ENCODE assay signal across 19 mouse cellular contexts in genomic region chr12:116574102-116574501, GRCm38 (mm10).
DNase-seq lines count a peak whose midpoint lies in the region; ATAC-seq and TF ChIP-seq lines count a peak whose summit lies in the region.
"Had no signal": no experiment of that assay in that cellular context is flagged by ENCODE, and none has a peak within 500 bp of the region (broad histone marks: within the 10 kb centered on the region; RNA-seq: fewer than 3 reads in every experiment).

No protein-coding gene starts in this region.

- TF ChIP-seq CTCF in hindbrain, postnatal 0 days (IDR thresholded peaks at IDR 0.05; ENCODE audit: low read depth), result no peak

- no peak for ATAC-seq in hindbrain, embryonic 14.5 days (ENCODE audit: low FRiP score)
- ATAC-seq in hindbrain, postnatal 0 days, result no peak
- peak; percentile 46; the same call in 1 of the 2 replicates for ATAC-seq in kidney, embryonic 15.5 days (replicated peaks; ENCODE audit: low FRiP score)
- no peak for ATAC-seq in kidney, embryonic 14.5 days (ENCODE audit: low FRiP score, low TSS enrichment)
- no peak for ATAC-seq in neural tube, embryonic 13.5 days (ENCODE audit: low read depth)
- ATAC-seq: CD4-positive, CD25-positive, alpha-beta regulatory T cell, adult 4 months had no signal

- 0 out of 2 replicates have a peak, but pooled peaks cover 4% of the 10 kb centered on the region for H3K4me1 ChIP-seq in hindbrain, embryonic 14.5 days (replicated peaks; ENCODE audit: control insufficient read depth, insufficient read depth, low read length)
- 0 out of 2 replicates have a peak, but pooled peaks cover 3% of the 10 kb centered on the region for H3K4me1 ChIP-seq in hindbrain, postnatal 0 days (ENCODE audit: insufficient read depth, low read length)
- no peaks in the 10 kb centered on the region for H3K4me1 ChIP-seq in kidney, embryonic 15.5 days
- H3K4me1 ChIP-seq in kidney, embryonic 14.5 days (ENCODE audit: control insufficient read depth, insufficient read depth, low read length), result no peaks in the 10 kb centered on the region
- H3K4me1 ChIP-seq in neural tube, embryonic 13.5 days (replicated peaks), result 0 out of 2 replicates have a peak, but pooled peaks cover 3% of the 10 kb centered on the region
- H3K4me1 ChIP-seq: embryonic facial prominence, embryonic 13.5 days; forebrain, embryonic 12.5 days; hindbrain, embryonic 10.5 days had no signal

- H3K36me3 ChIP-seq in hindbrain, embryonic 14.5 days (replicated peaks; ENCODE audit: control insufficient read depth, insufficient read depth), result no peaks in the 10 kb centered on the region
- H3K36me3 ChIP-seq in hindbrain, postnatal 0 days (ENCODE audit: insufficient read depth, low read length), result no peaks in the 10 kb centered on the region
- no peaks in the 10 kb centered on the region for H3K36me3 ChIP-seq in kidney, embryonic 15.5 days
- H3K36me3 ChIP-seq in kidney, embryonic 14.5 days (ENCODE audit: control insufficient read depth, insufficient read depth, low read length), result no peaks in the 10 kb centered on the region
- H3K36me3 ChIP-seq in neural tube, embryonic 13.5 days, result no peaks in the 10 kb centered on the region
- H3K36me3 ChIP-seq: embryonic facial prominence, embryonic 13.5 days; forebrain, embryonic 12.5 days; G1E; heart, embryonic 12.5 days; hindbrain, embryonic 10.5 days had no signal

- H3K27ac ChIP-seq in hindbrain, embryonic 14.5 days, result peak overlapping the region; percentile 71; the same call in 1 of the 2 replicates
- no peak overlapping the region for H3K27ac ChIP-seq in hindbrain, postnatal 0 days
- no peak overlapping the region for H3K27ac ChIP-seq in kidney, embryonic 15.5 days
- no peak overlapping the region for H3K27ac ChIP-seq in kidney, embryonic 14.5 days (ENCODE audit: low read depth, low read length)
- peak overlapping the region; percentile 64 for H3K27ac ChIP-seq in neural tube, embryonic 13.5 days (replicated peaks)
- H3K27ac ChIP-seq: embryonic facial prominence, embryonic 13.5 days; forebrain, embryonic 12.5 days; hindbrain, embryonic 10.5 days had no signal

- no peaks in the 10 kb centered on the region for H3K27me3 ChIP-seq in hindbrain, embryonic 14.5 days (ENCODE audit: control insufficient read depth, insufficient read depth, low read length)
- no peaks in the 10 kb centered on the region for H3K27me3 ChIP-seq in hindbrain, postnatal 0 days (ENCODE audit: insufficient read depth, low read length)
- no peaks in the 10 kb centered on the region for H3K27me3 ChIP-seq in kidney, embryonic 15.5 days
- no peaks in the 10 kb centered on the region for H3K27me3 ChIP-seq in kidney, embryonic 14.5 days (ENCODE audit: control insufficient read depth, insufficient read depth, low read length)
- no peaks in the 10 kb centered on the region for H3K27me3 ChIP-seq in neural tube, embryonic 13.5 days
- H3K27me3 ChIP-seq: embryonic facial prominence, embryonic 13.5 days; forebrain, embryonic 12.5 days; heart, embryonic 12.5 days had no signal

- 72% methylated on average over 5 of the region's 5 CpGs for WGBS in hindbrain, embryonic 14.5 days
- 67% methylated on average over 5 of the region's 5 CpGs for WGBS in hindbrain, postnatal 0 days
- WGBS in kidney, embryonic 15.5 days, result 69% methylated on average over 5 of the region's 5 CpGs
- 74% methylated on average over 5 of the region's 5 CpGs for WGBS in kidney, embryonic 14.5 days
- WGBS in neural tube, embryonic 13.5 days, result 80% methylated on average over 5 of the region's 5 CpGs

- H3K4me3 ChIP-seq in hindbrain, embryonic 14.5 days (replicated peaks; ENCODE audit: low read length), result no peak overlapping the region
- H3K4me3 ChIP-seq in hindbrain, postnatal 0 days (ENCODE audit: low read length), result no peak overlapping the region
- no peak overlapping the region for H3K4me3 ChIP-seq in kidney, embryonic 15.5 days (replicated peaks)
- no peak overlapping the region for H3K4me3 ChIP-seq in kidney, embryonic 14.5 days (ENCODE audit: low read length)
- H3K4me3 ChIP-seq in neural tube, embryonic 13.5 days, result no peak overlapping the region
- H3K4me3 ChIP-seq: embryonic facial prominence, embryonic 13.5 days; forebrain, embryonic 12.5 days; heart, embryonic 12.5 days; hindbrain, embryonic 10.5 days had no signal

- no peak overlapping the region for H3K4me2 ChIP-seq in hindbrain, embryonic 14.5 days (replicated peaks)
- H3K4me2 ChIP-seq in hindbrain, postnatal 0 days (ENCODE audit: low read depth, low read length), result no peak overlapping the region
- no peak overlapping the region for H3K4me2 ChIP-seq in kidney, embryonic 15.5 days
- no peak overlapping the region for H3K4me2 ChIP-seq in kidney, embryonic 14.5 days (replicated peaks; ENCODE audit: low read depth, low read length)
- H3K4me2 ChIP-seq in neural tube, embryonic 13.5 days, result no peak overlapping the region
- H3K4me2 ChIP-seq: embryonic facial prominence, embryonic 13.5 days; forebrain, embryonic 12.5 days; heart, embryonic 12.5 days had no signal

- H3K9me3 ChIP-seq in hindbrain, embryonic 14.5 days (ENCODE audit: control insufficient read depth, low read length), result no peaks in the 10 kb centered on the region
- no peaks in the 10 kb centered on the region for H3K9me3 ChIP-seq in hindbrain, postnatal 0 days (ENCODE audit: low read length)
- H3K9me3 ChIP-seq in kidney, embryonic 15.5 days (replicated peaks), result no peaks in the 10 kb centered on the region
- H3K9me3 ChIP-seq in kidney, embryonic 14.5 days (ENCODE audit: control insufficient read depth, low read length), result no peaks in the 10 kb centered on the region
- no peaks in the 10 kb centered on the region for H3K9me3 ChIP-seq in neural tube, embryonic 13.5 days
- H3K9me3 ChIP-seq: embryonic facial prominence, embryonic 13.5 days; forebrain, embryonic 12.5 days; G1E; heart, embryonic 12.5 days; hindbrain, embryonic 10.5 days had no signal

- DNase-seq in hindbrain, embryonic 14.5 days (ENCODE audit: low spot score), result no peak
- no peak for DNase-seq in hindbrain, postnatal 0 days (ENCODE audit: low spot score)
- DNase-seq in neural tube, embryonic 10.5 days (ENCODE audit: extremely low spot score, low spot score), result no peak
- DNase-seq in urinary bladder, adult 2 months (ENCODE audit: low spot score), result no peak
- no peak for DNase-seq in gastrocnemius, adult 18-20 months (ENCODE audit: low spot score)
- DNase-seq: adrenal gland, postnatal 10 days; B cell, adult 2 months; cerebellum, adult 11 months; cerebellum, adult 9-10 months; gastrocnemius, postnatal 14 days had no signal

- H3K9ac ChIP-seq in hindbrain, embryonic 14.5 days, result no peak overlapping the region
- H3K9ac ChIP-seq in hindbrain, postnatal 0 days (replicated peaks; ENCODE audit: low read length), result no peak overlapping the region
- no peak overlapping the region for H3K9ac ChIP-seq in kidney, embryonic 15.5 days
- H3K9ac ChIP-seq in kidney, embryonic 14.5 days (ENCODE audit: low read depth, low read length), result no peak overlapping the region
- H3K9ac ChIP-seq in neural tube, embryonic 13.5 days, result no peak overlapping the region
- H3K9ac ChIP-seq: embryonic facial prominence, embryonic 13.5 days; forebrain, embryonic 12.5 days; heart, embryonic 12.5 days had no signal

Comparison
In these comparisons a context has a peak if more than half of its experiments do, and no peak if none do; other contexts are left out.
1. H3K27ac ChIP-seq: peak in hindbrain, embryonic 14.5 days (single experiment) and neural tube, embryonic 13.5 days (single experiment); none in hindbrain, postnatal 0 days (single experiment), kidney, embryonic 15.5 days (single experiment) and kidney, embryonic 14.5 days (single experiment).